Mouse (Mus musculus) embryonic facial prominence, embryonic 11.5 days (tissue): ENCODE measurements at regions not wholly inside any gene's neighbourhood (a gene's known extent, or its start where the extent isn't known, plus 50 kb on each side); places are given as distances from the start of the nearest gene placed in this dataset.

Experiments used
- ATAC-seq: fragments of 200-750 bp; cut with Nextera tagmentation; replicated peaks from 2 replicates; pipeline ENCODE4 v1.8.0; 2017; ENCODE audit warnings: low read depth; ENCODE audit not compliant: insufficient number of reproducible peaks, low FRiP score, low TSS enrichment
- DNase-seq: peaks from one replicate; pipeline ENCODE4 v3.0.0-alpha.2; 2015; ENCODE audit warnings: low spot score
- H3K27ac ChIP-seq: fragments of 300-500 bp; sonication (generic); replicated peaks from 2 replicates; pipeline ENCODE4 v1.5.1; 2014; ENCODE audit warnings: mild to moderate bottlenecking, low read depth, low read length, control low read depth
- H3K27me3 ChIP-seq: fragments of 300-500 bp; sonication (generic); 2 replicates; pipeline ENCODE4 v1.6.1; 2014; ENCODE audit warnings: mild to moderate bottlenecking, low read length, moderate library complexity, mixed read lengths; ENCODE audit not compliant: control insufficient read depth, insufficient read depth
- H3K36me3 ChIP-seq: fragments of 300-500 bp; sonication (generic); replicated peaks from 2 replicates; pipeline ENCODE4 v1.6.1; 2014; ENCODE audit warnings: low read depth, mild to moderate bottlenecking, low read length, moderate library complexity, mixed read lengths; ENCODE audit not compliant: control insufficient read depth, insufficient read depth
- H3K4me1 ChIP-seq: fragments of 300-500 bp; sonication (generic); 2 replicates; pipeline ENCODE4 v1.6.1; 2014; ENCODE audit warnings: low read length, mixed read lengths; ENCODE audit not compliant: control insufficient read depth, insufficient read depth
- H3K4me2 ChIP-seq: fragments of 300-500 bp; sonication (generic); 2 replicates; pipeline ENCODE4 v1.6.1; 2014; ENCODE audit warnings: low read depth, mild to moderate bottlenecking, control low read depth, low read length, moderate library complexity
- H3K4me3 ChIP-seq: fragments of 300-500 bp; sonication (generic); 2 replicates; pipeline ENCODE4 v1.5.1; 2014; ENCODE audit warnings: low read depth, low read length, control low read depth
- H3K9ac ChIP-seq: fragments of 300-500 bp; sonication (generic); replicated peaks from 2 replicates; pipeline ENCODE4 v1.6.1; 2014; ENCODE audit warnings: mild to moderate bottlenecking, control low read depth, low read length
- H3K9me3 ChIP-seq: fragments of 300-500 bp; sonication (generic); replicated peaks from 2 replicates; pipeline ENCODE4 v1.6.1; 2016; ENCODE audit warnings: mild to moderate bottlenecking, low read length, inconsistent platforms, mixed read lengths; ENCODE audit not compliant: control insufficient read depth
- WGBS: fragments of 180-500 bp; shearing (Covaris S2); extraction: QIAGEN DNeasy Blood & Tissue Kit; methylation state at CpG from one replicate; pipeline ENCODE4 v1.1.7; 2014; 5-methylcytosine and 5-hydroxymethylcytosine counted together

- no peaks in the 10 kb centered on the region for H3K9me3 ChIP-seq
- no peak overlapping the region for H3K27ac ChIP-seq
- H3K4me1 ChIP-seq, result no peaks in the 10 kb centered on the region
- H3K4me2 ChIP-seq, result no peak overlapping the region
- ATAC-seq (no peak), DNase-seq (peak; percentile 40)
- no peak overlapping the region for H3K4me3 ChIP-seq
- H3K36me3 ChIP-seq, result no peaks in the 10 kb centered on the region
- no peak overlapping the region for H3K9ac ChIP-seq
- no peaks in the 10 kb centered on the region for H3K27me3 ChIP-seq
- 75% methylated on average over 3 of the region's 3 CpGs for WGBS
Measured at GRCm38 (mm10) chr15:56479015-56479414, 998.4 kb downstream of the Slc22a22 start.

GRCm38 (mm10) chr15:56473679-56474078 is 1003.7 kb downstream of the Slc22a22 start:
- Histone ChIP-seq H3K27me3 (no peaks in the 10 kb centered on the region), H3K4me2 (no peak overlapping the region), H3K36me3 (no peaks in the 10 kb centered on the region), H3K27ac (no peak overlapping the region), H3K9ac (no peak overlapping the region), H3K4me3 (no peak overlapping the region), H3K9me3 (no peaks in the 10 kb centered on the region), H3K4me1 (no peaks in the 10 kb centered on the region)
- no peak for ATAC-seq
- DNase-seq, result no peak
- whole genome bisulfite sequencing, result 78% methylated on average over 1 of the region's 1 CpGs

GRCm38 (mm10) chr15:56451881-56452280 is 1025.5 kb downstream of the Slc22a22 start:
- no peak for DNase-seq
- Histone ChIP-seq H3K4me2 (no peak overlapping the region), H3K4me1 (no peaks in the 10 kb centered on the region), H3K4me3 (no peak overlapping the region), H3K27ac (no peak overlapping the region), H3K9ac (no peak overlapping the region), H3K9me3 (no peaks in the 10 kb centered on the region), H3K27me3 (no peaks in the 10 kb centered on the region), H3K36me3 (no peaks in the 10 kb centered on the region)
- WGBS, result 70% methylated on average over 4 of the region's 4 CpGs
- ATAC-seq, result no peak

- H3K4me1 ChIP-seq, result no peaks in the 10 kb centered on the region
- H3K27ac ChIP-seq, result no peak overlapping the region
- no peaks in the 10 kb centered on the region for H3K36me3 ChIP-seq
- H3K9ac ChIP-seq, result no peak overlapping the region
- H3K4me3 ChIP-seq, result no peak overlapping the region
- DNase-seq (no peak), ATAC-seq (no peak)
- H3K9me3 ChIP-seq, result no peaks in the 10 kb centered on the region
- H3K4me2 ChIP-seq, result no peak overlapping the region
- H3K27me3 ChIP-seq, result no peaks in the 10 kb centered on the region
- 64% methylated on average over 10 of the region's 10 CpGs for WGBS
Measured at GRCm38 (mm10) chr15:56448015-56448645, 1029.3 kb downstream of the Slc22a22 start.

- 76% methylated on average over 4 of the region's 4 CpGs for WGBS
- ATAC-seq (no peak), DNase-seq (no peak)
- no peak overlapping the region for H3K4me2 ChIP-seq
- no peak overlapping the region for H3K27ac ChIP-seq
- H3K4me1 ChIP-seq, result no peaks in the 10 kb centered on the region
- H3K27me3 ChIP-seq, result no peaks in the 10 kb centered on the region
- no peaks in the 10 kb centered on the region for H3K36me3 ChIP-seq
- H3K9ac ChIP-seq, result no peak overlapping the region
- H3K4me3 ChIP-seq, result no peak overlapping the region
- no peaks in the 10 kb centered on the region for H3K9me3 ChIP-seq
Measured at GRCm38 (mm10) chr15:56440171-56440570, 1037.3 kb downstream of the Slc22a22 start.

GRCm38 (mm10) chr15:56438370-56438769 is 1039.1 kb downstream of the Slc22a22 start:
- Histone ChIP-seq H3K4me1 (no peaks in the 10 kb centered on the region), H3K9ac (no peak overlapping the region), H3K9me3 (no peaks in the 10 kb centered on the region), H3K4me2 (no peak overlapping the region), H3K27me3 (no peaks in the 10 kb centered on the region), H3K27ac (no peak overlapping the region), H3K36me3 (no peaks in the 10 kb centered on the region), H3K4me3 (no peak overlapping the region)
- WGBS, result 78% methylated on average over 2 of the region's 2 CpGs
- ATAC-seq, result no peak
- no peak for DNase-seq

- H3K4me1 ChIP-seq, result no peaks in the 10 kb centered on the region
- H3K27me3 ChIP-seq, result no peaks in the 10 kb centered on the region
- no peak overlapping the region for H3K9ac ChIP-seq
- WGBS, result 46% methylated on average over 6 of the region's 6 CpGs
- no peak overlapping the region for H3K4me2 ChIP-seq
- H3K27ac ChIP-seq, result no peak overlapping the region
- H3K9me3 ChIP-seq, result no peaks in the 10 kb centered on the region
- H3K4me3 ChIP-seq, result no peak overlapping the region
- DNase-seq (no peak), ATAC-seq (no peak)
- H3K36me3 ChIP-seq, result no peaks in the 10 kb centered on the region
Measured at GRCm38 (mm10) chr15:56436131-56436530, 1041.3 kb downstream of the Slc22a22 start.

- Histone ChIP-seq H3K9ac (no peak overlapping the region), H3K36me3 (no peaks in the 10 kb centered on the region), H3K27me3 (no peaks in the 10 kb centered on the region), H3K9me3 (no peaks in the 10 kb centered on the region), H3K4me3 (no peak overlapping the region), H3K4me1 (no peaks in the 10 kb centered on the region), H3K4me2 (no peak overlapping the region), H3K27ac (no peak overlapping the region)
- no peak for DNase-seq
- no peak for ATAC-seq
- 13% methylated on average over 4 of the region's 4 CpGs for WGBS
Measured at GRCm38 (mm10) chr15:56425986-56426385, 1051.4 kb downstream of the Slc22a22 start.
